Mouse (Mus musculus): ENCODE measurements around the gene Cd19. TPM values are rescaled to one million over a fixed set of nuclear protein-coding genes. Genes with fewer than 3 reads are reported as not detected.

Cd19 gene
- polyA plus RNA-seq, 1 experiment from 2014 or later = not detected

DNA sequence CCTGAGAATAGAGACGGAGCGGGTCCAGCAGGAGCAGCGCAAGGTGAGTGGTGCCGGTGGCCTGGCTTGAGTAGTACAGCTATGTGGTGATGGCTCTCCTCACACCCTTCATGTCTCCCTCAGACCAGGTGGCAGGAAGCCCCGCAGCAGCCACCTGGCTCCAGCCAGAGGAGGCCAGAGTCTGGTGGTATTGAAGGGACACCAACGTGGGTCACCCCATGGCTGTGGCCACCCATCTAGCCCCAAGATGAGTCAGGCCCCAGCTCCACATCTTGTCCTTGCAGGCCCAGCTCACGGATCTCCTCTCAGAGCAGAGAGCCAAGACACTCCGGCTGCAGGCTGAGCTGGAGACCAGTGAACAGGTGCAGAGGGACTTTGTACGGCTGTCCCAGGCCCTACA, 29.8 kb upstream of the Cd19 start:
- Histone ChIP-seq H3K36me3 (ENCODE audit: control insufficient read depth, insufficient read depth, low read length) (no peaks in the 10 kb centered on the region; the same call in 1 of the 2 replicates), H3K4me1 (ENCODE audit: control insufficient read depth, insufficient read depth, low read length) (no peaks in the 10 kb centered on the region), H3K9me3 (ENCODE audit: control insufficient read depth, low read length) (no peaks in the 10 kb centered on the region), H3K4me2 (no peak overlapping the region), H3K27ac (ENCODE audit: low read depth, low read length) (no peak overlapping the region), H3K4me3 (ENCODE audit: low read depth, low read length) (no peak overlapping the region), H3K27me3 (ENCODE audit: control insufficient read depth, insufficient read depth, low read length) (no peaks in the 10 kb centered on the region), H3K9ac (ENCODE audit: low read length) (no peak overlapping the region)
- DNase-seq (ENCODE audit: low spot score, missing footprints) = no peak
- ATAC-seq (ENCODE audit: low FRiP score) = no peak
- 93% methylated on average over 9 of the region's 9 CpGs for WGBS

DNA sequence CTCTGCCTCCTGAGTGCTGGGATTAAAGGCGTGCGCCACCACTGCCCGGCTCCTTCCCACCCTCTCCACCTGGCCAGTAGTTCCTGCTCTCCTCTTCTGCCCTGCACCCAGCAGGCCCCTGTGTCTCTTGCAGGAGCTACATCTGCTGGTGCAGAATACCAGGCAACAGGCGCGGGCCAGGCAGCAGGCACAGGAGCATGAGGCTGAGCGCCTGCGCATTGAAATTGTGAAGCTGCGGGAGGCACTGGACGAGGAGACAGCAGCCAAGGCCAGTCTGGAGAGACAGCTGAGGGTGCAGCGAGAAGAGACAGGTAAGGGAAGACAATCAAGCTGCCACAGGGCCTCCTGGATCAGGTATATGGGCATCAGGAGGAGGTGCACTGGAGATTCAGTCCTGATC, 29.3 kb upstream of the Cd19 start:
- Histone ChIP-seq H3K4me2 (no peak overlapping the region), H3K9ac (ENCODE audit: low read length) (no peak overlapping the region), H3K4me1 (ENCODE audit: control insufficient read depth, insufficient read depth, low read length) (no peaks in the 10 kb centered on the region), H3K27ac (ENCODE audit: low read depth, low read length) (no peak overlapping the region), H3K9me3 (ENCODE audit: control insufficient read depth, low read length) (no peaks in the 10 kb centered on the region), H3K36me3 (ENCODE audit: control insufficient read depth, insufficient read depth, low read length) (no peaks in the 10 kb centered on the region; the same call in 1 of the 2 replicates), H3K27me3 (ENCODE audit: control insufficient read depth, insufficient read depth, low read length) (no peaks in the 10 kb centered on the region), H3K4me3 (ENCODE audit: low read depth, low read length) (no peak overlapping the region)
- ATAC-seq (ENCODE audit: low FRiP score) = no peak
- DNase-seq (ENCODE audit: low spot score, missing footprints) = no peak
- 91% methylated on average over 10 of the region's 10 CpGs for WGBS

DNA sequence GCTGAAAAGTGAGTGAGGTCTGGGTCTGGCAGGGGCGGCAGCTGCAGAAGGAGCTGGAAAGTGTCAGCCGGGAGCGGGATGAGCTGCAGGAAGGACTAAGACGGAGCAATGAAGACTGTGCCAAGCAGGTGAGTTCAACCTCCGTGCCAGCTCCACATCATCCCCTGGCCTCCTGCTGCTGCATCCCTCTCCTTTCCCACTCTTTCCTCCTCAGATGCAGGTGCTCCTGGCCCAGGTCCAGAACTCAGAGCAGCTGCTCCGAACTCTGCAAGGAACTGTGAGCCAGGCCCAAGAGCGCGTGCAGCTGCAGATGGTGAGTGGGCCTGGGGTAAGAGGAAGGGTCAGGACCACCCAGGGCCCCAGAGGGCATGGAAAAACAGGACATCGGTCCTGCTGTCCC, 25.4 kb upstream of the Cd19 start:
- Histone ChIP-seq H3K9ac (ENCODE audit: low read length) (no peak overlapping the region), H3K4me2 (no peak overlapping the region), H3K27ac (ENCODE audit: low read depth, low read length) (no peak overlapping the region), H3K36me3 (ENCODE audit: control insufficient read depth, insufficient read depth, low read length) (no peaks in the 10 kb centered on the region; the same call in 1 of the 2 replicates), H3K9me3 (ENCODE audit: control insufficient read depth, low read length) (no peaks in the 10 kb centered on the region), H3K4me3 (ENCODE audit: low read depth, low read length) (no peak overlapping the region), H3K4me1 (ENCODE audit: control insufficient read depth, insufficient read depth, low read length) (no peaks in the 10 kb centered on the region), H3K27me3 (ENCODE audit: control insufficient read depth, insufficient read depth, low read length) (no peaks in the 10 kb centered on the region)
- WGBS = 86% methylated on average over 9 of the region's 9 CpGs
- DNase-seq (ENCODE audit: low spot score, missing footprints) (no peak), ATAC-seq (ENCODE audit: low FRiP score) (no peak)

- no peak overlapping the region for H3K4me2 ChIP-seq
- DNase-seq (ENCODE audit: low spot score, missing footprints) (peak; percentile 94), ATAC-seq (ENCODE audit: low FRiP score) (no peak)
- no peaks in the 10 kb centered on the region for H3K27me3 ChIP-seq (ENCODE audit: control insufficient read depth, insufficient read depth, low read length)
- H3K27ac ChIP-seq (ENCODE audit: low read depth, low read length) = no peak overlapping the region
- H3K36me3 ChIP-seq (ENCODE audit: control insufficient read depth, insufficient read depth, low read length) = no peaks in the 10 kb centered on the region
- no peak overlapping the region for H3K4me3 ChIP-seq (ENCODE audit: low read depth, low read length)
- no peaks in the 10 kb centered on the region for H3K9me3 ChIP-seq (ENCODE audit: control insufficient read depth, low read length)
- no peaks in the 10 kb centered on the region for H3K4me1 ChIP-seq (ENCODE audit: control insufficient read depth, insufficient read depth, low read length)
- 19% methylated on average over 8 of the region's 8 CpGs for WGBS
- no peak overlapping the region for H3K9ac ChIP-seq (ENCODE audit: low read length)
Measured at GRCm38 (mm10) chr7:126436851-126437250, 22.2 kb upstream of the Cd19 start.

DNA sequence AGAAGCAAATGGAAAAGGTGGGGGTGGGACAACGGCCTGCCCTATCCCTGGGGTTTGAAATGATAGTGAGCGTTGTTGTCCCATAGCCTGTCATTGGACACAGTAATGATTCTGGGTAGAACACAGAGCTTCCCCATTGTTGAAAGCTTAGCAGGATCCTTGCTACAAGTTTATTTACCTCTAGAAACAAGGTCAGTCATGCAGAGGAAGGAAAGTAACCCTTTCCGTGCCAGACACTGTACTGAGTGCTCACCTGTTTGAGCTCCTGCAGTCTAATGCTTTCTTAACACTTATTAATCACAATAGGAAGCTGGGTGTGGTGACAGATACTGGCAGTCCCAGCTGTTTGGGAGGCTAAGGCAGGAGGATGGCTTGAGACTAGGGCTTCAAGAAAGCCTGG, 21.1 kb upstream of the Cd19 start:
- H3K9me3 ChIP-seq (ENCODE audit: control insufficient read depth, low read length) = no peaks in the 10 kb centered on the region
- H3K27me3 ChIP-seq (ENCODE audit: control insufficient read depth, insufficient read depth, low read length) = no peaks in the 10 kb centered on the region
- H3K4me1 ChIP-seq (ENCODE audit: control insufficient read depth, insufficient read depth, low read length) = no peaks in the 10 kb centered on the region
- no peak overlapping the region for H3K4me2 ChIP-seq
- WGBS = 85% methylated on average over 3 of the region's 3 CpGs
- ATAC-seq (ENCODE audit: low FRiP score) (no peak), DNase-seq (ENCODE audit: low spot score, missing footprints) (no peak)
- H3K4me3 ChIP-seq (ENCODE audit: low read depth, low read length) = no peak overlapping the region
- H3K9ac ChIP-seq (ENCODE audit: low read length) = no peak overlapping the region
- no peaks in the 10 kb centered on the region for H3K36me3 ChIP-seq (ENCODE audit: control insufficient read depth, insufficient read depth, low read length)
- H3K27ac ChIP-seq (ENCODE audit: low read depth, low read length) = no peak overlapping the region

DNA sequence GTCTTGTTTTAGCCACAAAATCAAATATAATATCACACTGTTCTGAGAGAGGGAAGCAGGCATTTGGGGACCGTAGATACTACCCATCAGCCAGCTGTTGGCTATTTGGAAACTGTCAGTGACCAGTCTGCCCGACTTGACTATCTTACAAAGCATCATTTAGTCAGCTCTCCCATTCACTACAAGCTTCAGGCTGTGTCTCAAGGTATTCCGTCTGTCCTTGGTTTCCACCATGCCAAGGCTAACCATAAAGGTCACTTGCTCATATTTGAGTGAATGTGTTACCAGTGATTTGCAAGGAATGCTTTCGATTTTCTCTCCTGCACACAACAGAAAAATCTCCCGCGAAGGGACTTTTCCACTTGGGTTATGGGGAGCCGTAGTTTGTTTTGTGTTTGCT, 20.0 kb upstream of the Cd19 start:
- no peak overlapping the region for H3K9ac ChIP-seq (ENCODE audit: low read length)
- no peaks in the 10 kb centered on the region for H3K36me3 ChIP-seq (ENCODE audit: control insufficient read depth, insufficient read depth, low read length)
- 90% methylated on average over 7 of the region's 7 CpGs for WGBS
- H3K4me2 ChIP-seq = no peak overlapping the region
- no peaks in the 10 kb centered on the region for H3K27me3 ChIP-seq (ENCODE audit: control insufficient read depth, insufficient read depth, low read length)
- ATAC-seq (ENCODE audit: low FRiP score) (no peak), DNase-seq (ENCODE audit: low spot score, missing footprints) (no peak)
- H3K4me3 ChIP-seq (ENCODE audit: low read depth, low read length) = no peak overlapping the region
- H3K9me3 ChIP-seq (ENCODE audit: control insufficient read depth, low read length) = no peaks in the 10 kb centered on the region
- H3K4me1 ChIP-seq (ENCODE audit: control insufficient read depth, insufficient read depth, low read length) = peaks cover under 1% of the 10 kb centered on the region
- no peak overlapping the region for H3K27ac ChIP-seq (ENCODE audit: low read depth, low read length)

GRCm38 (mm10) chr7:126430167-126430566, 15.5 kb upstream of the Cd19 start:
- Histone ChIP-seq H3K4me1 (ENCODE audit: control insufficient read depth, insufficient read depth, low read length) (peaks cover 9% of the 10 kb centered on the region), H3K9me3 (ENCODE audit: control insufficient read depth, low read length) (0 out of 2 replicates have a peak, but pooled peaks cover 3% of the 10 kb centered on the region), H3K27ac (ENCODE audit: low read depth, low read length) (no peak overlapping the region), H3K4me3 (ENCODE audit: low read depth, low read length) (no peak overlapping the region), H3K36me3 (ENCODE audit: control insufficient read depth, insufficient read depth, low read length) (no peaks in the 10 kb centered on the region), H3K27me3 (ENCODE audit: control insufficient read depth, insufficient read depth, low read length) (no peaks in the 10 kb centered on the region), H3K4me2 (no peak overlapping the region), H3K9ac (ENCODE audit: low read length) (no peak overlapping the region)
- DNase-seq (ENCODE audit: low spot score, missing footprints) (no peak), ATAC-seq (ENCODE audit: low FRiP score) (no peak)

DNA sequence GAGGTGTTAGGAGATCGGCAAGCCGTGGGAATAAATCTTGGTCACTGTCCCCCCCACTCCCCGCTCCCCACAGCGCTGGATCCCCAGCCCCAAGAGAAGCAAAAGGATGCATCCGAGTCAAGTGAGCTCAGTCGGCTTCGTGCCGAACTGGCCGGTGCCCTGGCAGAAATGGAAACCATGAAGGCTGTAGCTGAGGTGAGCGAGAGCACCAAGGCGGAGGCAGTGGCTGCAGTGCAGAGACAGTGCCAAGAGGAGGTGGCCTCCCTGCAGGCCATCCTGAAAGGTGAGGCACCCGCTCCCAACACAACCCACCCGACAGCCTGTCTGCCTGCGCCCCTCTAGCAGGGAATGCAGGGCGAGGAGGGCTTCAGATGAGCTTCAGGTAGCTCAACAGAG, 14.8 kb upstream of the Cd19 start:
- ATAC-seq (ENCODE audit: low FRiP score) (peak; percentile 51), DNase-seq (ENCODE audit: low spot score, missing footprints) (no peak)
- H3K27ac ChIP-seq (ENCODE audit: low read depth, low read length) = no peak overlapping the region
- peak overlapping the region; percentile 61 for H3K4me3 ChIP-seq (ENCODE audit: low read depth, low read length)
- no peaks in the 10 kb centered on the region for H3K27me3 ChIP-seq (ENCODE audit: control insufficient read depth, insufficient read depth, low read length)
- 29% methylated on average over 15 of the region's 15 CpGs for WGBS
- no peaks in the 10 kb centered on the region for H3K36me3 ChIP-seq (ENCODE audit: control insufficient read depth, insufficient read depth, low read length)
- H3K4me2 ChIP-seq = peak overlapping the region; percentile 84
- H3K9me3 ChIP-seq (ENCODE audit: control insufficient read depth, low read length) = 0 out of 2 replicates have a peak, but pooled peaks cover 3% of the 10 kb centered on the region
- peaks cover 9% of the 10 kb centered on the region for H3K4me1 ChIP-seq (ENCODE audit: control insufficient read depth, insufficient read depth, low read length)
- peak overlapping the region; percentile 45 for H3K9ac ChIP-seq (ENCODE audit: low read length)

DNA sequence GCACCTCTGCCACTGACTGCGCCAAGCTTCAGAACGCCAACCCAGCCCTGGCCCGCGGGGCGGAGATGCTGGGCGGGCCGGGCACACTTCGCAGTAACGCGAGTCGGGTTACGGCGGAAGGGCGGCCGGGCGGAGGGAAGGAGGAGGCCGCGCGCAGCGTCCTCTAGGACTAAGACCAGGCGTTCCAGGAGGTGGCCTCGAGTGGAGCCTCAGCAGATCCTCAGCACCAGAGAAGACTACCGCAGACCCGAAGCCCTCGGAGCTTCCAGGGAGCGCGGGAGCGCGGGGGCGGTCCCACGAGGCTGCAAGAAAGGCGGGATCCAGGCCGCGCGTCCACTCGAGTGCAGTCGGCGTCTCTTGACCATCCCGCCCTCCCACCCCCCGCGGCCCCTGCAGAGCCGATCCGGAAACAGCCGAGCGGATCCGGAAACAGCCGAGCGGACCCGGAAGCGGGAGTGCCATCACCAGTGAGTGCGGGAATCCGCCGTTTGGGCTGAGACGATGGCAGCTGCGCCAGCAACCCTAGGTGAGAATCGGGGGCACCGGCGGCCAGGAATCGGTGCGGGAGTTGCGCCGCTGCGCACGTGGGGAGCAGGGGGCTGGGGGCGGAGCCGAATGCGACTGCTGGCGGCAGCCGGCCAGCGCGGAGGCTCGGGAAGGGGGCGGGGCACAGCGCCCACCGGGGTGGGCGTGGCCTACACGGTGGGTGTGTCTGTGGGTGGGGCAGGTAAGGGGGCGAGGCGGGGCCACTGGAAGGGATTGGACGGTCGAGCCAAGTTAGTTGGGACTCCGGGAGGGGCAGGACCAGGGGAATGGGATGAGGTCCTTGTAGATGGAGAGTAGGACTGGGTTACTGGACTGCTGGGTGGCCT, 14.2 kb upstream of the Cd19 start, which contains the start of gene Rabep2:
TSS of gene Rabep2 (plus strand) at position 129 of the 872 bp plus-strand sequence.
- Histone ChIP-seq H3K27ac (ENCODE audit: low read depth, low read length) (peak within 1 kb of the TSS; percentile 84), H3K4me3 (ENCODE audit: low read depth, low read length) (peak within 1 kb of the TSS; percentile 61), H3K4me2 (peak within 1 kb of the TSS; percentile 84), H3K4me1 (ENCODE audit: control insufficient read depth, insufficient read depth, low read length) (peaks cover 9% of the 10 kb centered on the region), H3K9me3 (ENCODE audit: control insufficient read depth, low read length) (0 out of 2 replicates have a peak, but pooled peaks cover 3% of the 10 kb centered on the region), H3K9ac (ENCODE audit: low read length) (peak within 1 kb of the TSS; percentile 90), H3K27me3 (ENCODE audit: control insufficient read depth, insufficient read depth, low read length) (no peaks in the 10 kb centered on the region), H3K36me3 (ENCODE audit: control insufficient read depth, insufficient read depth, low read length) (no peaks in the 10 kb centered on the region)
- DNase-seq (ENCODE audit: low spot score, missing footprints) = peak; percentile 100
- peak; percentile 94 for ATAC-seq (ENCODE audit: low FRiP score)
- WGBS = under 1% methylated on average over 80 of the region's 82 CpGs

Data from midbrain, embryonic 11.5 days (tissue).